ENCODE assay signal across 14 mouse cellular contexts in the genomic region with DNA sequence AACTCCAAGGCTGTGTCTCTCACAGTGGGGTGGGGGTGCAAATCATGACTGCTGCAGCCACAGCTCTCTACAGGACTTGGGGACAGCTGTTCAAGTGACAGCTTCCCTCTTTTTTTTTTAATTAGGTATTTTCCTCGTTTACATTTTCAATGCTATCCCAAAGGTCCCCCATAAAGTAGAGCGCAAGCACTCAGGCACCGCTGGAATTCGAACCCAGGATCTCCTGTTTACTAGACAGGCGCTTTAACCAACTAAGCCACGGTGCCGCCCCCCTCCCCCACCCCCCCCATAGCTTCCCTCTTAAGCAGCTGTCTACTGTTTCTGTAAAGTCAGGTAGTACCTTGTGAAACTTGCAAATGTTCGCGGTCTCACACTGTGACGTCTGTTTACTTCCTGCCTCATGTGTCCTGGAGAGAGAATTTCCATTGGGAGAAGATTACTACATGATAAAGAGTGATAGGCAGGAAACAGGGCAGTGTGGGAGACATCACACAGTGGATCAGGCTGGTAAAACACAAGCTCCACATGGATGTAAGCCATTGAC.
DNase-seq lines count a peak whose midpoint lies in the region; ATAC-seq and TF ChIP-seq lines count a peak whose summit lies in the region.
"Had no signal": no experiment of that assay in that cellular context is flagged by ENCODE, and none has a peak within 500 bp of the region (broad histone marks: within the 10 kb centered on the region; RNA-seq: fewer than 3 reads in every experiment).

No protein-coding gene starts in this region.

- H3K4me1 ChIP-seq in kidney, adult 2 months (ENCODE audit: control insufficient read depth, insufficient read depth, low read length), result no peaks in the 10 kb centered on the region
- no peaks in the 10 kb centered on the region for H3K4me1 ChIP-seq in kidney, embryonic 14.5 days (ENCODE audit: control insufficient read depth, insufficient read depth, low read length)
- no peaks in the 10 kb centered on the region for H3K4me1 ChIP-seq in hindbrain, postnatal 0 days (ENCODE audit: insufficient read depth, low read length)
- H3K4me1 ChIP-seq: hindbrain, embryonic 12.5 days; liver, embryonic 13.5 days; megakaryocyte, embryonic 14.5 days had no signal

- H3K9ac ChIP-seq in kidney, embryonic 14.5 days (ENCODE audit: low read depth, low read length), result no peak overlapping the region
- no peak overlapping the region for H3K9ac ChIP-seq in hindbrain, postnatal 0 days (replicated peaks; ENCODE audit: low read length)
- H3K9ac ChIP-seq: embryonic facial prominence, embryonic 12.5 days; hindbrain, embryonic 12.5 days; liver, embryonic 13.5 days had no signal

- H3K9me3 ChIP-seq in kidney, embryonic 14.5 days (ENCODE audit: control insufficient read depth, low read length), result no peaks in the 10 kb centered on the region
- H3K9me3 ChIP-seq in hindbrain, postnatal 0 days (ENCODE audit: low read length), result no peaks in the 10 kb centered on the region
- H3K9me3 ChIP-seq: embryonic facial prominence, embryonic 12.5 days; heart, embryonic 10.5 days; hindbrain, embryonic 12.5 days; liver, embryonic 13.5 days had no signal

- no peaks in the 10 kb centered on the region for H3K36me3 ChIP-seq in kidney, adult 2 months (ENCODE audit: control insufficient read depth, insufficient read depth, low read length)
- H3K36me3 ChIP-seq in kidney, embryonic 14.5 days (ENCODE audit: control insufficient read depth, insufficient read depth, low read length), result no peaks in the 10 kb centered on the region
- no peaks in the 10 kb centered on the region for H3K36me3 ChIP-seq in hindbrain, postnatal 0 days (ENCODE audit: insufficient read depth, low read length)
- H3K36me3 ChIP-seq: embryonic facial prominence, embryonic 12.5 days; heart, embryonic 10.5 days; hindbrain, embryonic 12.5 days; liver, embryonic 13.5 days had no signal

- TF ChIP-seq CTCF in kidney, adult 2 months (conservative IDR thresholded peaks at IDR 0.05; ENCODE audit: insufficient read depth, insufficient read length, low read depth, low read length), result no peak
- TF ChIP-seq CTCF in hindbrain, postnatal 0 days (IDR thresholded peaks at IDR 0.05; ENCODE audit: low read depth), result no peak

- no peak overlapping the region for H3K4me3 ChIP-seq in kidney, adult 2 months (ENCODE audit: insufficient read depth, low read depth, low read length)
- no peak overlapping the region for H3K4me3 ChIP-seq in kidney, embryonic 14.5 days (ENCODE audit: low read length)
- H3K4me3 ChIP-seq in hindbrain, postnatal 0 days (ENCODE audit: low read length), result no peak overlapping the region
- H3K4me3 ChIP-seq: embryonic facial prominence, embryonic 12.5 days; heart, embryonic 10.5 days; hindbrain, embryonic 12.5 days; liver, embryonic 13.5 days; megakaryocyte, embryonic 14.5 days had no signal

- no peak for TF ChIP-seq POLR2A in kidney, adult 2 months (IDR thresholded peaks at IDR 0.05; ENCODE audit: low read depth, low read length)

- H3K27ac ChIP-seq in kidney, adult 2 months (ENCODE audit: insufficient read depth, low read depth, low read length), result no peak overlapping the region
- H3K27ac ChIP-seq in kidney, embryonic 14.5 days (ENCODE audit: low read depth, low read length), result no peak overlapping the region
- H3K27ac ChIP-seq in hindbrain, postnatal 0 days, result no peak overlapping the region
- H3K27ac ChIP-seq: embryonic facial prominence, embryonic 12.5 days; heart, embryonic 10.5 days; hindbrain, embryonic 12.5 days; liver, embryonic 13.5 days had no signal

- no peak for ATAC-seq in kidney, embryonic 14.5 days (ENCODE audit: low FRiP score, low TSS enrichment)
- no peak for ATAC-seq in hindbrain, postnatal 0 days
- ATAC-seq: forebrain, embryonic 14.5 days had no signal

- no peaks in the 10 kb centered on the region for H3K27me3 ChIP-seq in kidney, adult 2 months (replicated peaks; ENCODE audit: control insufficient read depth, insufficient read depth, low read length)
- H3K27me3 ChIP-seq in kidney, embryonic 14.5 days (ENCODE audit: control insufficient read depth, insufficient read depth, low read length), result no peaks in the 10 kb centered on the region
- no peaks in the 10 kb centered on the region for H3K27me3 ChIP-seq in hindbrain, postnatal 0 days (ENCODE audit: insufficient read depth, low read length)
- H3K27me3 ChIP-seq: embryonic facial prominence, embryonic 12.5 days; hindbrain, embryonic 12.5 days; liver, embryonic 13.5 days; megakaryocyte, embryonic 14.5 days had no signal

- no peak overlapping the region for H3K4me2 ChIP-seq in kidney, embryonic 14.5 days (replicated peaks; ENCODE audit: low read depth, low read length)
- no peak overlapping the region for H3K4me2 ChIP-seq in hindbrain, postnatal 0 days (ENCODE audit: low read depth, low read length)
- H3K4me2 ChIP-seq: embryonic facial prominence, embryonic 12.5 days; hindbrain, embryonic 12.5 days; liver, embryonic 13.5 days had no signal

- WGBS in kidney, adult 2 months, result 84% methylated on average over 10 of the region's 10 CpGs
- WGBS in kidney, embryonic 14.5 days, result 78% methylated on average over 10 of the region's 10 CpGs
- WGBS in hindbrain, postnatal 0 days, result 82% methylated on average over 10 of the region's 10 CpGs

- peak; percentile 23 for DNase-seq in adrenal gland, postnatal 14 days
- no peak for DNase-seq in adrenal gland, adult 8-10 months
- peak; percentile 30 for DNase-seq in kidney, adult 2 months
- DNase-seq in thymus, postnatal 14 days, result peak; percentile 52
- no peak for DNase-seq in thymus, postnatal 0 days (ENCODE audit: low spot score)
- DNase-seq in thymus, postnatal 36 days, result peak; percentile 15 to 24
- DNase-seq in hindbrain, postnatal 0 days (ENCODE audit: low spot score), result no peak
- DNase-seq: liver, embryonic 13.5 days had no signal

Comparison
In these comparisons a context has a peak if more than half of its experiments do, and no peak if none do; other contexts are left out.
1. DNase-seq: peak in adrenal gland, postnatal 14 days (single experiment), kidney, adult 2 months (single experiment), thymus, postnatal 14 days (single experiment) and thymus, postnatal 36 days (2 of 2); none in adrenal gland, adult 8-10 months (single experiment), thymus, postnatal 0 days (single experiment) and hindbrain, postnatal 0 days (single experiment).